Comparison of ENCODE assay signal across 8 mouse cellular contexts in genomic region chr15:86124359-86124758, GRCm38 (mm10).
DNase-seq lines count a peak whose midpoint lies in the region; ATAC-seq and TF ChIP-seq lines count a peak whose summit lies in the region.

No protein-coding gene starts in this region.

- H3K4me3 ChIP-seq in liver, adult 2 months (ENCODE audit: insufficient read depth, low read depth, low read length), result no peak overlapping the region
- no peak overlapping the region for H3K4me3 ChIP-seq in neural tube, embryonic 12.5 days

- peak; percentile 75 for DNase-seq in 416B (ENCODE audit: low read depth)
- DNase-seq in Muller cell, postnatal 12 days (ENCODE audit: inconsistent ontology term), result peak; percentile 44
- peak; percentile 90 to 92 for DNase-seq in cerebellum, postnatal 10 days
- peak; percentile 71 to 76 for DNase-seq in frontal cortex, postnatal 36 days (ENCODE audit: low spot score in 2 of 2)
- peak; percentile 77 for DNase-seq in kidney, adult 9 months
- peak; percentile 34 for DNase-seq in liver, adult 2 months (ENCODE audit: extremely low read depth, low read depth, low spot score)
- DNase-seq in thymus, postnatal 10 days (ENCODE audit: low spot score in 2 of 2), result peak; percentile 68 to 86

- H3K36me3 ChIP-seq in liver, adult 2 months (ENCODE audit: control insufficient read depth, insufficient read depth, low read length), result no peaks in the 10 kb centered on the region
- H3K36me3 ChIP-seq in neural tube, embryonic 12.5 days, result peaks cover 77% of the 10 kb centered on the region

- peak; percentile 72 for TF ChIP-seq CTCF in liver, adult 2 months (IDR thresholded peaks at IDR 0.05; ENCODE audit: low read depth, low read length)

- H3K27me3 ChIP-seq in liver, adult 2 months (ENCODE audit: control insufficient read depth, insufficient read depth, low read length), result no peaks in the 10 kb centered on the region
- no peaks in the 10 kb centered on the region for H3K27me3 ChIP-seq in neural tube, embryonic 12.5 days (replicated peaks)

- 0 out of 2 replicates have a peak, but pooled peaks have one; percentile 61 for ATAC-seq in neural tube, embryonic 12.5 days (ENCODE audit: low FRiP score, low read depth)

- no peak for TF ChIP-seq POLR2A in liver, adult 2 months (IDR thresholded peaks at IDR 0.05; ENCODE audit: extremely low read depth, insufficient read depth, low read length)

- no peak overlapping the region for H3K9ac ChIP-seq in liver, adult 2 months (ENCODE audit: low read depth, low read length)
- H3K9ac ChIP-seq in neural tube, embryonic 12.5 days, result no peak overlapping the region

- H3K4me1 ChIP-seq in liver, adult 2 months (ENCODE audit: control insufficient read depth, insufficient read depth, low read length), result no peaks in the 10 kb centered on the region
- H3K4me1 ChIP-seq in neural tube, embryonic 12.5 days, result peaks cover 4% of the 10 kb centered on the region; the same call in 1 of the 2 replicates

- no peak overlapping the region for H3K27ac ChIP-seq in liver, adult 2 months (replicated peaks; ENCODE audit: insufficient read depth, low read depth, low read length)
- no peak overlapping the region for H3K27ac ChIP-seq in neural tube, embryonic 12.5 days

- H3K4me2 ChIP-seq in neural tube, embryonic 12.5 days (replicated peaks), result no peak overlapping the region

- H3K79me2 ChIP-seq in liver, adult 2 months (ENCODE audit: control insufficient read depth, insufficient read depth, low read length), result no peaks in the 10 kb centered on the region

- no peaks in the 10 kb centered on the region for H3K9me3 ChIP-seq in neural tube, embryonic 12.5 days

- WGBS in liver, adult 2 months, result 38% methylated on average over 1 of the region's 1 CpGs
- 64% methylated on average over 1 of the region's 1 CpGs for WGBS in neural tube, embryonic 12.5 days

Comparison
In these comparisons a context has a peak if more than half of its experiments do, and no peak if none do; other contexts are left out.
1. DNase-seq: peak in every context shown above with its lines; median percentile 91 in cerebellum, postnatal 10 days; 77 in kidney, adult 9 months; 77 in thymus, postnatal 10 days; 75 in 416B; 74 in frontal cortex, postnatal 36 days; 44 in Muller cell, postnatal 12 days; 34 in liver, adult 2 months.